In the genomic region with DNA sequence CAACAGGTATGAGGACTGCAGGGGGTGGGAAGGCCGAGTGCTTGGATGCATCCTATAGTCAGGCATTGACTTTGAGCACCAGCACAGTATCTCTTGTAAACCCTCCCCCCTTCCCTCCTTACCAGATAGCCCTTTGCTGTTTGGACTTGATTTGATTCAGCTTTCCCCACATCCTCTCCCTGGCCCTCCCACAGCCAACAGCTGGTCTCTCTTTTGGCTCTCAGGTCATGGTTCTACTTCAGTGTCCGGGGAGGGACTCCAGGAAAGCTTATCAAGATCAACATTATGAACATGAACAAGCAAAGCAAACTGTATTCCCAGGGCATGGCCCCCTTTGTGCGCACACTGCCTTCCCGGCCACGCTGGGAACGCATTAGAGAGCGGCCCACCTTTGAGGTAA, we compare ENCODE assay signal across 7 mouse cellular contexts. TPM values are rescaled to one million over a fixed set of nuclear protein-coding genes. Genes with fewer than 3 reads are reported as not detected.
A peak's percentile ranks its signal among the peaks of the same experiment; 100 is the strongest.
DNase-seq lines count a peak whose midpoint lies in the region; ATAC-seq and TF ChIP-seq lines count a peak whose summit lies in the region.

No protein-coding gene starts in this region.

- TF ChIP-seq CTCF in lung, embryonic 14.5 days (IDR thresholded peaks at IDR 0.05; ENCODE audit: low read depth) = no peak

- WGBS in lung, embryonic 14.5 days = 62% methylated on average over 7 of the region's 7 CpGs
- WGBS in forebrain, embryonic 12.5 days = 84% methylated on average over 7 of the region's 7 CpGs
- 86% methylated on average over 7 of the region's 7 CpGs for WGBS in limb, embryonic 12.5 days
- WGBS in stomach, embryonic 14.5 days = 55% methylated on average over 7 of the region's 7 CpGs

- peak overlapping the region; percentile 75 for H3K4me2 ChIP-seq in lung, embryonic 14.5 days
- H3K4me2 ChIP-seq in forebrain, embryonic 12.5 days = peak overlapping the region; percentile 69
- peak overlapping the region; percentile 68 for H3K4me2 ChIP-seq in limb, embryonic 12.5 days
- H3K4me2 ChIP-seq in stomach, embryonic 14.5 days (replicated peaks; ENCODE audit: low read depth, low read length) = peak overlapping the region; percentile 80

- H3K9me3 ChIP-seq in lung, embryonic 14.5 days (ENCODE audit: low read depth, low read length) = no peaks in the 10 kb centered on the region
- H3K9me3 ChIP-seq in forebrain, embryonic 12.5 days = no peaks in the 10 kb centered on the region
- H3K9me3 ChIP-seq in limb, embryonic 12.5 days = no peaks in the 10 kb centered on the region
- no peaks in the 10 kb centered on the region for H3K9me3 ChIP-seq in stomach, embryonic 14.5 days (ENCODE audit: control insufficient read depth, low read depth, low read length)

- no peaks in the 10 kb centered on the region for H3K27me3 ChIP-seq in lung, embryonic 14.5 days (ENCODE audit: insufficient read depth, low read length)
- H3K27me3 ChIP-seq in forebrain, embryonic 12.5 days = no peaks in the 10 kb centered on the region
- no peaks in the 10 kb centered on the region for H3K27me3 ChIP-seq in limb, embryonic 12.5 days
- no peaks in the 10 kb centered on the region for H3K27me3 ChIP-seq in stomach, embryonic 14.5 days (ENCODE audit: control insufficient read depth, insufficient read depth, low read length)

- peaks cover 49% of the 10 kb centered on the region for H3K36me3 ChIP-seq in lung, embryonic 14.5 days (ENCODE audit: insufficient read depth)
- H3K36me3 ChIP-seq in forebrain, embryonic 12.5 days (replicated peaks) = peaks cover 51% of the 10 kb centered on the region
- H3K36me3 ChIP-seq in limb, embryonic 12.5 days = peaks cover 50% of the 10 kb centered on the region
- H3K36me3 ChIP-seq in stomach, embryonic 14.5 days (ENCODE audit: control insufficient read depth, insufficient read depth, low read length) = peaks cover 44% of the 10 kb centered on the region

- no peak for ATAC-seq in lung, embryonic 14.5 days (ENCODE audit: insufficient read depth)
- no peak for ATAC-seq in forebrain, embryonic 12.5 days (ENCODE audit: low FRiP score)
- ATAC-seq in limb, embryonic 12.5 days (ENCODE audit: insufficient number of reproducible peaks, insufficient read depth, low FRiP score, low TSS enrichment, low read depth) = no peak
- ATAC-seq in stomach, embryonic 14.5 days (ENCODE audit: insufficient number of reproducible peaks, insufficient read depth, low FRiP score, low read depth) = no peak

- no peak for DNase-seq in lung, embryonic 14.5 days
- DNase-seq in lung, postnatal 25 days (ENCODE audit: low spot score) = no peak
- DNase-seq in cerebellum, adult 8-10 months = no peak
- no peak for DNase-seq in cerebellum, adult 9-11 months

- peaks cover 9% of the 10 kb centered on the region; the same call in 1 of the 2 replicates for H3K4me1 ChIP-seq in lung, embryonic 14.5 days (ENCODE audit: insufficient read depth)
- H3K4me1 ChIP-seq in forebrain, embryonic 12.5 days = peaks cover 17% of the 10 kb centered on the region
- H3K4me1 ChIP-seq in limb, embryonic 12.5 days (replicated peaks) = peaks cover 22% of the 10 kb centered on the region
- H3K4me1 ChIP-seq in stomach, embryonic 14.5 days (ENCODE audit: control insufficient read depth, insufficient read depth, low read length) = peaks cover 17% of the 10 kb centered on the region; the same call in 1 of the 2 replicates

- peak overlapping the region; percentile 15; the same call in 1 of the 2 replicates for H3K27ac ChIP-seq in lung, embryonic 14.5 days (ENCODE audit: low read depth)
- no peak overlapping the region for H3K27ac ChIP-seq in forebrain, embryonic 12.5 days
- H3K27ac ChIP-seq in limb, embryonic 12.5 days = peak overlapping the region; percentile 98
- H3K27ac ChIP-seq in stomach, embryonic 14.5 days (ENCODE audit: low read length) = peak overlapping the region; percentile 97; the same call in 1 of the 2 replicates

- peak overlapping the region; percentile 81 for H3K9ac ChIP-seq in lung, embryonic 14.5 days
- peak overlapping the region; percentile 83 for H3K9ac ChIP-seq in forebrain, embryonic 12.5 days
- peak overlapping the region; percentile 83 for H3K9ac ChIP-seq in limb, embryonic 12.5 days (replicated peaks)
- H3K9ac ChIP-seq in stomach, embryonic 14.5 days (replicated peaks; ENCODE audit: low read depth, low read length) = peak overlapping the region; percentile 67; the same call in 1 of the 2 replicates

- H3K4me3 ChIP-seq in lung, embryonic 14.5 days (ENCODE audit: low read depth, low read length) = peak overlapping the region; percentile 74
- peak overlapping the region; percentile 82 for H3K4me3 ChIP-seq in forebrain, embryonic 12.5 days (replicated peaks)
- H3K4me3 ChIP-seq in limb, embryonic 12.5 days (replicated peaks) = peak overlapping the region; percentile 74
- H3K4me3 ChIP-seq in stomach, embryonic 14.5 days (ENCODE audit: low read depth, low read length) = peak overlapping the region; percentile 71; the same call in 1 of the 2 replicates

RNA-seq across cellular contexts. Expression of a gene that starts 1.9 kb away (rescaled TPM):
- 25.2 and 26.0 TPM in 2 replicates for polyA plus RNA-seq in lung, embryonic 14.5 days (2014; fragmentation: Nextera tagmentation; extraction: Ambion mirVana)
- 28.8 TPM in 2 replicates for polyA plus RNA-seq in forebrain, embryonic 12.5 days (2016; fragmentation: Nextera tagmentation; extraction: Ambion mirVana)
- 35.8 and 42.0 TPM in 2 replicates for polyA plus RNA-seq in limb, embryonic 12.5 days (2016; fragmentation: Nextera tagmentation; extraction: Ambion mirVana)
- polyA plus RNA-seq in stomach, embryonic 14.5 days (2014; fragmentation: Nextera tagmentation; extraction: Ambion mirVana) = 27.5 and 34.0 TPM in 2 replicates

RNA-seq across cellular contexts. Expression of a gene that starts 17.2 kb away (rescaled TPM):
- 472 and 477 TPM in 2 replicates for polyA plus RNA-seq in lung, embryonic 14.5 days (2014; fragmentation: Nextera tagmentation; extraction: Ambion mirVana)
- 302 and 315 TPM in 2 replicates for polyA plus RNA-seq in forebrain, embryonic 12.5 days (2016; fragmentation: Nextera tagmentation; extraction: Ambion mirVana)
- 351 and 355 TPM in 2 replicates for polyA plus RNA-seq in limb, embryonic 12.5 days (2016; fragmentation: Nextera tagmentation; extraction: Ambion mirVana)
- 476 and 515 TPM in 2 replicates for polyA plus RNA-seq in stomach, embryonic 14.5 days (2014; fragmentation: Nextera tagmentation; extraction: Ambion mirVana)

RNA-seq across cellular contexts. Expression of a gene that starts 22.6 kb away (rescaled TPM):
- polyA plus RNA-seq in lung, embryonic 14.5 days (2014; fragmentation: Nextera tagmentation; extraction: Ambion mirVana) = 72.3 and 72.5 TPM in 2 replicates
- 52.5 and 56.4 TPM in 2 replicates for polyA plus RNA-seq in forebrain, embryonic 12.5 days (2016; fragmentation: Nextera tagmentation; extraction: Ambion mirVana)
- polyA plus RNA-seq in limb, embryonic 12.5 days (2016; fragmentation: Nextera tagmentation; extraction: Ambion mirVana) = 80.4 and 84.6 TPM in 2 replicates
- polyA plus RNA-seq in stomach, embryonic 14.5 days (2014; fragmentation: Nextera tagmentation; extraction: Ambion mirVana) = 58.6 and 68.7 TPM in 2 replicates

RNA-seq across cellular contexts. Expression of a gene that starts 22.8 kb away (rescaled TPM):
- polyA plus RNA-seq in lung, embryonic 14.5 days (2014; fragmentation: Nextera tagmentation; extraction: Ambion mirVana) = 162 and 185 TPM in 2 replicates
- 39.1 and 52.4 TPM in 2 replicates for polyA plus RNA-seq in forebrain, embryonic 12.5 days (2016; fragmentation: Nextera tagmentation; extraction: Ambion mirVana)
- 221 and 225 TPM in 2 replicates for polyA plus RNA-seq in limb, embryonic 12.5 days (2016; fragmentation: Nextera tagmentation; extraction: Ambion mirVana)
- polyA plus RNA-seq in stomach, embryonic 14.5 days (2014; fragmentation: Nextera tagmentation; extraction: Ambion mirVana) = 208 and 230 TPM in 2 replicates

RNA-seq across cellular contexts. Expression of a gene that starts 30.9 kb away (rescaled TPM):
- 13.0 and 15.0 TPM in 2 replicates for polyA plus RNA-seq in lung, embryonic 14.5 days (2014; fragmentation: Nextera tagmentation; extraction: Ambion mirVana)
- 4.7 and 7.7 TPM in 2 replicates for polyA plus RNA-seq in forebrain, embryonic 12.5 days (2016; fragmentation: Nextera tagmentation; extraction: Ambion mirVana)
- polyA plus RNA-seq in limb, embryonic 12.5 days (2016; fragmentation: Nextera tagmentation; extraction: Ambion mirVana) = 11.7 and 14.6 TPM in 2 replicates
- 19.2 and 24.2 TPM in 2 replicates for polyA plus RNA-seq in stomach, embryonic 14.5 days (2014; fragmentation: Nextera tagmentation; extraction: Ambion mirVana)
